Mouse (Mus musculus) CH12F3 (cell line): ENCODE measurements around the gene Tmem160.

Source experiments
- in situ Hi-C: fragments of 300-500 bp; cut with MboI; formaldehyde crosslinking; loops from 2 replicates; pipeline ENCODE4 v1.14.3; 2020; ENCODE audit warnings: low sequenced_read_pairs

Tmem160 gene

DNA sequence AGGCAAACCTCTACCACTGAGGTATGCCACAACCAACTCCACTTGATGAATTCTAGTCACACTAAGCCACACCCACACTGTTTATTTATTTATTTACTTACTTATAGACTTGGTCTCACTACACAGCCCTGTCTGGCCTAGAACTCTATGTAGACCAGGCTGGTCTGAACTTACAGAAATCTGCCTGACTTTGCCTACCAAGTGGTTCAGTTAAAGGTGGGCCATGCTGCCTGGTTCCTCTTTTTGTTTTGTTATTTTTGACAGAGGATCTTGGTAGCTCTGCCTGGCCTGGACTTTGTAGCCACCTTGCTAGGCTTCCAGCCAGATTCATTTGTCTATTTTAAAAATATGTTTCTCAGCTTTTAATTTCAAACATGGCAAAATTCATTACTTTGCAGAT, 36.2 kb downstream of the Tmem160 start:
- in situ Hi-C loops, result no loop called here

DNA sequence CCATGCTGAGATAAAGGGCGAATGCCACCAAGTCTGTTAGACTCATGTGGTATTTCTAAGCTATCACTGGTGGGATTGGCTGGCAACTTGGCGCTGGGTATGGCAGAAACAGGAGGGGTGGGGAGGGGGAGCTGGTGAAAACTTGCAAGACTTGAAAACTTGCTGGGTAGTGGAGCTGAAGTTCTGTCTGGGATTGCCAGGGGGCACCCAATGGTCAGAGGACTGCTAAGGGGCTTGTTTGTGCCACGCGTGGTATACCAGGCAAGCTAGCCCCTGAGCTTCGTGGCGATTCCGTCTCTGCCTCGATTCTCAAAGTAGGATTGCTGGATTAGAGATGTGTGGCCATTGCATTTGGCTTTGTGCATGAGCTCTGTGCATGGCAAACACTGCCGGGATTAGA, 37.4 kb downstream of the Tmem160 start:
- in situ Hi-C loops, result no loop called here

DNA sequence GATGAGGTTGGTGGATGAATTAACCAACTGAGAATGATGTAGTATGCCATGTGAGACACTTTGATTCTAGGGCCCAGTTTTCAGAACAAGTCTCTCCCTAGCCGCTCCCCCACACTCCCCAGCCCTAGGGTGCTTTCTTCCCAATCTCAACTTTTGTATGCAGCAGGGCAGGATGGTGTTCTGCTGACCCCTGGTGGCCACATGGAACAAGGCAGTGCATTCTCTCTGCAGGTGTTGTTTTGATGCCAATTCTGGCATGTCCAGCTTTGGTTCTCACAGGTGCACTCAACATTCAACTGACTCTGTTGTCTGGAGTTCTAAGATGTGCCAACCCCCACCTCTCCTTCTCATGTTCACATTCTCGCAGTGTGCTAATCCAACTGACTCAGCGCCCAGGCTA, 39.2 kb downstream of the Tmem160 start:
- in situ Hi-C loops, result no loop called here

DNA sequence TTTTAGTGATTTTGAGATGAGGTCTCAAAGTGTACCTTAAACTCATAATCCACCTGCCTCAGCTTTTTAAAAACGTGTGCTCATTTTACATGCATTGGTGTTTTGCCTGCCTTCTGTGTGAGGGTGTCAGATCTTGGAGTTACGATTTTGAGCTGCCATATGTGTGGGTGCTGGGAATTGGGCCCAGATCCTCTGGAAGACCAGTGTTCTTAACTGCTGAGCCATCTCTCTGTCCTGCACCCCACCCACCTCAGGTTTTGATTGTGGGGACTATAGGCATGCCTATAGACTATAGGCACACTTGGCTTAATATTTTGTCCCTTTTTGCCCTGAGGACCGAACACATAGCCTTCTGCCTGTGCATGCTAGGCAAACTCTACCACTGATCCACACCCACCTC, 39.6 kb downstream of the Tmem160 start:
- in situ Hi-C loops, result no loop called here

DNA sequence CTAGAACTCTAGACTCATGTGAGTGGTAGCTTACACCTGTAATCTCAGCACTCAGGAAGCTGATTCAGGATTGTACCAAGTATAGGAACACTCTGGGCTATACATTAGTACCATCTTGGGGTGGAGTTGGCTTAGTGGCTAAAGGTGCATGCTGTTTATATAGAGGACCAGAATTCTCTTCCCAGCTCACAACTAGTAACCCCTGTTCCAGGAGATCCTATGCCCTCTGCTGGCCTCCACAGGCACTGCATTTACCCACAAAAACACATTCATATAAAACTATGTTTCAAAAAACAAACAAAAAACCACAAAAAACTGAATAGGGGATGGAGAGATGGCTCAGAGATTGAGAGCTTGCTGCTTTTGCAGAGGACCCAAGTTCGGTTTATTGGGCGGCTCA, 40.8 kb downstream of the Tmem160 start:
- in situ Hi-C loops, result no loop called here

DNA sequence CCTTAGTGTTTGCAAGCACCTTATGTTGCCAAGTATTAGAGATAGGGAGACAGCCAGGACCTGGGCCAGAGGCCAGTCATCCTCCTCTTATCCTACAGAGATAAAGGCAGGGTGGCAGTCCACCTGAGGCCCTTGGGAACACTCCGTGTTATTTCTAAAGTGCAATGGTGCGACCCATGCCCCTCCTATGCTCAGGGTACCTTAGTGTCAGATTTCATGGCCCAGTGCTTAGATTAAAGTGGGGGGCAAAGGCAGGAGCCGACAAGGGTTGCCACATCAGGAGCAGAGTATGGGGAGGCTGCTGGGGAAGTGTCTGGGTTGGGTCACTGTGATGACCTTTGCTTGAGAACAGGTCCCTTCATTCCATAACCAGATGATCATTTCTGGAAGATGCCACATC, 43.7 kb downstream of the Tmem160 start:
- in situ Hi-C loops, result no loop called here

DNA sequence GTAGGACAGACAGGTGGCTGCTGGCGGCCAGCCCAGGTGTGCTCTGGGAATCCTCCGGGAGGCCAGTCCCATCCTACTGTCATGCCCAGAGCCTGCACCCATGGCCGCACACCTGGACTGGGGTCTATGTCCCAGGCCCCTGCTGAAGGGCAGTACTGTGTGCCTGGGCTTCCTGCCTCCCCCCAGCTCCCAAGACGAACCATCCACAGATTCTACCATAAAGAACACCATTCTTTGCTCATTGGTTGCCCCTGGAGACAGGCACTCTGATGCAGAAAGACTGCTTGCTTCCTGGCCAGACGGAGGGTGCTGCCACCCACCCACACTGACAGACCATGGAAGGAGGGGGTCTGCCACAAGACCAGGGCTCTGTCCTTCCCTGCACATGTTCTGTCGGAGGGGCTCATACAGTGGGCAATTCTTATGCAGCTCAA, 47.1 kb downstream of the Tmem160 start:
- in situ Hi-C loops, result no loop called here

DNA sequence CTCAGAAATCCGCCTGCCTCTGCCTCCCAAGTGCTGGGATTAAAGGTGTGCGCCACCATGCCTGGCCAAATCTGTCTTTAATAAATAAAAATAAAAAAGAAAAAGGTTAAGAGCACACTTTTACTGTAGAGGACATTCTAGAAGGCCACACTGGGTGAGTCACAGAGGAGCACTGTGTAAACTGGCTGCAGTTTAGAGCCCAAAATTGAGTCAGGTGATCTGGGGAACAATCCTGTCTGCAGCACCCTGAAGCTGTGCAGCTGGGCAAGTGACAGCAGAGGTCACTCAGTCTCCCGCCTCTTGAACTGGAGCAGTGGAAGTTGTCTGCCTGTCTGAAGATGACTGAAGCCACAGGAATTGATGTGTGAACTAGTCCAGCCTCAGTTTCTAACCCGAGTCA, 49.0 kb downstream of the Tmem160 start:
- in situ Hi-C loops, result no loop called here

DNA sequence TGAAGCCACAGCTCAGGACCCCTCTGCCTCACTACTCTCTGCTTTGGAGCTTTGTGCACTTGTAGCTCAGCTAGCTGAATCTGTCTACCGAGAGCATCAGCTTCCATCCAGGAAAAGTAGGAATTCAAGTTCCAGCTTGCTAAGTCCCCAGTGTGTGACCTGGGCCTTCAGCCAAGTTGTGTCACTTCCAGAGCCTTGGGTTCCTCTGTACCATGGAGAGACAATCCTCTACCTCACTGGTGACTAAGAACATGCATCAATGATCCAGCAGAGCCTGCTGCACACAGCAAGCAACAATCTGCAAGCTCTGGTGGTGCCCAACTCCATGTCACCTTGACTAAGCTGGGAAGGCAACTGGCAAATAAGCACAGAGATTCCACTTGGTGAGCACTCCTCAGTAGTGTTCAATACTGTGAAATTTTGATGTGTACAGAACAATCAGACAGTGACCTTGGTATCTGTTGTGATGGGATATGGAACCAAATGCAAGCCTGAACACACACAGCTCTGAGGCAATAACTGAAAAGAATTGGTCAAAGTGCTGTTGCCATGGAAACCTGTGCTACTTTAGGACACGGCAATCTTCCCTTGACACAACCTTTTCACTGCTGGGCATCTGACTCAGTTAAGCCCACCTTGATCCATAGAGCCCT, 52.1 kb downstream of the Tmem160 start:
- in situ Hi-C loops, result no loop called here
